Mouse (Mus musculus) heart, postnatal 10 days (tissue): ENCODE measurements around the gene Dnah7c. TPM values are rescaled to one million over a fixed set of nuclear protein-coding genes. Genes with fewer than 3 reads are reported as not detected.
"Not testable (repeated sequence)": the region's sequence is repeated elsewhere in the genome, so short reads cannot be mapped to it uniquely, and the experiment has no call there.

Source experiments
- DNase-seq, 2 experiments: peaks; one replicate each; pipeline ENCODE4 v3.0.0; 2021
- intact Hi-C: fragments of 180-260 bp; cut with DNase I; formaldehyde crosslinking; loops from one replicate; pipeline ENCODE4 v1.15.1; 2025
- total RNA-seq, 2 experiments: library from RNA; stranded (reverse); gene quantifications; 2 replicates each; pipeline ENCODE4 v1.2.3; 2021

Gene Dnah7c
- under 1 TPM in 1 of 2 experiments, not detected in 1; 0.12 TPM for total RNA-seq

DNA sequence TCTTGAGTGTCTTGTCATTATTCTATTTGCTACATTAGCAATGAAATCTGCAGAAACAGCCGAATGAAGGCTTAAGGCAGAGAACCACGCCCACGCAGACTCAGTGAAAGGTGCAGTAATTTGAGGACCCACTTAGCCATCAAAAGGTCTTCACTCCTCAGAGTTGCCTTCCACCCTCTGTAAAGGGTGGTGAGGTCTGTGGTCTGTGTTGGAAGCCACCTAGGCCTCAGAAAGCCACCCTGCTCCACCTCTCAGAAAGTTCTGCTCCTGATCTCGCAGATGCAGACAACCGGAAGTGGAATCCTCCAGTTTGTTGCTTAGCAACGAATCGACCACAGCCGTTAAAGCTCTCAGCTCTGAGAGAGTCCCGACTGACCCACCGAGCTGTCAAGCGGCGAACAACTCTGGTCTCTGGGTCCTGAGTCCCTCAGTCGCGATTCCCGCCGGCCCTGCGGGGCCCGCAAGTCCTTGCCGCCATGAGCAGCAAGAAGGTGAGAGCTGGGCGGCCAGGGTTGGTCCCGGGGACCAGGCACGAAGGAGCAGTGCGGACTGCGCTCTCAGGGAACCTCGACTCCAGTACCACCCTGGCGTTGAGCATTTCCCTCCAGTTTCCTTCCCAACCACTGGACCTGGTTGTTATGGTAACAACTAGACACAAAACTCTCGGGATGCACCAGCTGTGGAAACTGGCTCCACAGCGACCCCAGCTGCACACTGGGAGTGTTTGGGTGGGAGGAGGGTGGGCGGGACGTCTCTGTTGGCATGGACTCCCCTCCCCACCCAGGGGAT, at the start of gene Dnah7c:
Dnah7c (plus strand) TSS at position 456 of the 789 bp plus-strand sequence.
- peak in 1 of 2 experiments; percentile 15 for DNase-seq
- intact Hi-C loops, result no loop called here

GRCm38 (mm10) chr1:46380641-46381040, 44.8 kb upstream of the Dnah7c start:
- DNase-seq, intact Hi-C loops: not testable (repeated sequence)

- DNase-seq, intact Hi-C loops: not testable (repeated sequence)
These were observed 30.6 kb upstream of the Dnah7c start for GRCm38 (mm10) chr1:46394681-46395297.

DNA sequence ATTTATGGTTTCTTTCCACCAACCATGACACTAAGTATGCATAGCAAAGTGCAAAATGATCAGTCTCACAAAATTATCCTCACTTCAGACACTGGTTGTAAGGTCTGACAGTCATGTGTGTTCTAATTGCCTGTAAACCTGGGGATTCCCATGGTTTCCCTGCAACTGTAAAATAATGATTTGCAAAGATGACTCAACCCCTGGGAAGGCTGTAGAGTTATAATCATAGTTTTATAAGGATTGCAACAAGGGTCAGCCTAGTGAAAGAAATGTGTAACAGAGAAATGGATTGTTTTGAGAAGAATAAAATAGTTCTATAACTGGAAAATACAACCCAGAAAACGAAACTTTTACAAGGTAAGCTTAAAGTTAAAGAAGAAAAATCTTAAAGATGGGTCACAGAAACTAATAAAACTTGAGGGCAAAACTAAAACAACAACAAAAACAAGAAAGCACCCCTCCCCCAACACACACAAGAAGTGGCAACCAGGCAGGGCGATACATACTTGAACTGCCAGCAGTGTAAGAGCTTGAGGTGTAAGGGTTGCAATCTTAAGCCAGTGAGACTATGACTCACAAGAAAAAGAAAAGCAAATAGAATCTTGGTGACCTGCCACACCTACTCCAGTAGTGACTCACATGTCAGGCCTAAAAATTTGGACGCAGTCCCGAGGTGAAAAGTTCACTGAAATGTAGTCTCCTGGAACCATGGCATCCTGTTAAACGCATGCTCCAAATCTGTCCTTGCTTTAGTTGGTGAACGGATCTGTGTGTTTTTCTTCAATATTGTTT, 16.9 kb upstream of the Dnah7c start:
- intact Hi-C loops, result no loop called here
- DNase-seq, result peak in 1 of 2 experiments; percentile 14

DNA sequence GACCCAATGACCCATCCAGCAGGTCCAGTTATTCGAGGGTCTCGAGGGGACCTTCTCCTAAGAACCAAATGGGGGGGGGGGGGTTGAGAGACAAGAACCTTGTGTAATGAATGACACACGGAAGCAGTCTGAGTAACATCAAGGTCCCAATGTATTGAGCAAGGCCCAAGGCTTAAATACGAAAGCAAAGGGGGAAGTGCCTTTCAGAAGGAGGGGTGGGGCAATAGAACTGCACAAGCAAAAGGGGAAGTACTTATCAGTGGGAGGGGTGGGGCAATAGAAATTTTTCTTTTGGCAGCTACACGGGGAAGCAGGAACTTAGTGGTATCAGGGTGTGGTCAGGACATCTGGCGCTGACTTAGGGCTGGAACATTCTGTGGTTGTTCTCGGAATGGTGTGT, 10.6 kb upstream of the Dnah7c start:
- intact Hi-C loops, result loop anchor here (5.0 kb wide), 1 partner anchor 597 kb away; no protein-coding TSS in a partner anchor

DNA sequence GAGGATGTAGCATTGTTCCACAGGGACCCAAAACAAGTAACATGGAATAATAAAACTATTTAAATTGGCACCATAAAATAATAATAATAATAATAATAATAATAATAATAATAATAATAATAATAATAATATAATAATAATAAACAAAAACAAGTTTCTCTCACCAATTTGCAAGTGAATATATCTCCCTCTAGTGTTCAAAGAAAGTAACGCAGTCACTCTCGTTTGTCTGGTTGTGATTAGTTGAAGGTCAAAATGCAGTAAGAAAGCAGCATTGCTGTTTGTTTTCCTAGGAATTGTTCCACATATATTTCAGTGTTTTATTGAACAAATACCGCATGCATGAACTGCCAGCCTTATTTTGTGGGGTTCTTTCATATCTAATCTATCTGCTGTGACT, 8.4 kb upstream of the Dnah7c start:
- DNase-seq, result peak in 1 of 2 experiments; percentile 16
- intact Hi-C loops, result loop anchor here (2.0 to 5.0 kb wide), 2 partner anchors 350 to 600 kb away; partner anchors contain the start of gene Dnah7b

More for the DNA sequence above, 10.6 kb upstream of the Dnah7c start:
- DNase-seq, result not testable (repeated sequence)

DNA sequence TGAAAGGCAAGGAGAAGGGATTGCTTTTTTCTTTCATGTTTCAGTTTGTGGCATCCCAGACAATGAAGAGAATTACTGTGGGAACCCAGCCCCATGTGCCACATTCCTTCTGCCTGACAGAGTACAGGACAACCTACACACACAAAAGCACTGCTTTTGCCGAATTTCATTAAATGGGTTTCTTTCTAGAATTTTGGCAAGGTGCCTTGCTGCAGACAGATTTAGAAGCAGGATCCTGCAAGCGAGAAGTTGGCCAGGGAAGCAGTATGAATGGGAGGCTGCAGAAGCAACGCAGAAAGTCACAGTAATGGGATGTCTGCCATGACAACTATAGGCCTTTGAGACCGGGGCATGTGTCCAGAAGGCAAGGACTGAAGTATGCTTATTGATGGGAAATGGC, 6.4 kb upstream of the Dnah7c start:
- intact Hi-C loops, result loop anchor here (5.0 kb wide), 1 partner anchor 602 kb away; no protein-coding TSS in a partner anchor
- DNase-seq, result peak in 1 of 2 experiments; percentile 13

DNA sequence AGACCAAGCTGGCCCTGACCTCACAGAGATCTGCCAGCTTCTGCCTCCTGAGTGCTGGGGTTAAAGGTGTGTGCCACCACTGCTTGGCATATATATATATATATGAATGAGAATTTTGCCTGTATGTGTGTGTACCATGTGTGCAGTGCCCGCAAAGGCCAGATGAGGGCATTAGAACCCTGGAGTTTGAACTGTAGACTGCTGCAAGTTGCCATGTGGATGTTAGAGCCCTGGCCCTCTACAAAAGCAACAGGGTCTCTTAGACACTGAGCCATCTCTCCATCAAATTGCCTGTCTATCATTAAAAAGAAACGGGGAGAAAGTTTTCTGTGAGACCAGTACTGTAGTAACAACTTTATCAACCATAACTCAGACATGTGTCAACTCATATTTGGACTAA, 3.0 kb downstream of the Dnah7c start:
- intact Hi-C loops, result no loop called here
- DNase-seq, result no peak

GRCm38 (mm10) chr1:46514671-46515070, 89.3 kb downstream of the Dnah7c start:
- DNase-seq, intact Hi-C loops: not testable (repeated sequence)

DNA sequence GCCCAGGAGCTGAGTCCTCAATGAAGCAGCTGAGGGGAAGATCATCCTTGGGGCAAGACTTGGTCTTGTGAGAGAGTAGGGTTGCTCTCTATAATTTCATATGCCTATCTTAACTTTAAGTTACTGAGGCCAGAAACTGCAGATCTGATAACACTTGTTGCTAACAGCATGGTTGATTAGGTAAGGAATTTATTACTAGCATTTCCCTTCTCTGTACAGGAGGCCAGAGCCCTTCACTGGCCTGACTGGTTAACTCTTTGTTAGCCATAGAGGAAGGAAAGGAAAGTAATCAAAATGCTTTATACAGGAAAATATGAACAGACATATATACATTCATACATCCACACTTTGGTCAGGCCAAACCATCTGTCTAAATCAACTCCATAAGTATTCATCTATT, 95.6 kb downstream of the Dnah7c start:
- intact Hi-C loops, result loop anchor here (5.0 kb wide), 1 partner anchor 394 kb away; no protein-coding TSS in a partner anchor

DNA sequence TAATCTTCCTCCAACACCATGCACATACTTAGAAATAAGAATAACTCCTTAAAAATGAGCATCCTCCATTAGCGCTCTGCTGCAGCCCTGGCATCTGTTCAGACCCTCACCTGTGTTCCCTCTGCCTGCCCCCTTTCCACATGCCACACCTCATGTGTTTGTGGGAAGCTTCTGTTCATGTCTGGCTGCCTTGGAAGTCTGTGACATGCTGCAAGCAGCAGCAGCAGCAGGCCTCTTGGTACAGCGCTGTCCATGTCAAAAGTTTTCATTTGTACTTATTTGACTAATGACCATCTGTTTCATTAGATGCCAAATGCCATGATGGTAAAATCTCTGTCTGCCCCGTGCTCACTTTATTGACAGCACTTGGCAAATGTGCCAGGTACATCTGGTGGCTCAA, 101.1 kb downstream of the Dnah7c start:
- DNase-seq, intact Hi-C loops: not testable (repeated sequence)

More for the DNA sequence above, 95.6 kb downstream of the Dnah7c start:
- no peak for DNase-seq

- no peak for DNase-seq
- intact Hi-C loops, result no loop called here
These were observed 119.5 kb downstream of the Dnah7c start for GRCm38 (mm10) chr1:46544812-46545421.

DNA sequence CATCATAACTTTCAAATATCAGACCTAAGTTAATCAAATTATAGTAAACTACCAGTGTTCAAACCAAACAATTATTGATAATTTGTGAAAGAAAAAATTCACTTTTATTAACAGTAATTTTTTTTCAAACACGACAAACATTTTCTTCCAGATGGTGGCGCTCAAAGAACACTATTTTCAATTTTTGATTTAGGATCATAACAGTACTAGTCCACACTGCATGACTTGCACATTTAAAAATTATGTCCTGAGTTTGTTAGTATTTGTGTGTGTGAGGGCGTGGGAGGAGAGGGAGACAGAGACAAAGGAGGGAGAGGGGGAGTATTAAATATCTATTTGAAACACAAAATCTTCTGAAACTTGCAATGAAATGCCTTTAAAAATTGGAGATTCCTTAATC, 155.0 kb downstream of the Dnah7c start:
- intact Hi-C loops, result loop anchor here (10.0 kb wide), 1 partner anchor 394 kb away; no protein-coding TSS in a partner anchor
- peak; percentile 7 to 32 for DNase-seq

GRCm38 (mm10) chr1:46593826-46594225, 168.4 kb downstream of the Dnah7c start:
- DNase-seq, intact Hi-C loops: not testable (repeated sequence)

DNA sequence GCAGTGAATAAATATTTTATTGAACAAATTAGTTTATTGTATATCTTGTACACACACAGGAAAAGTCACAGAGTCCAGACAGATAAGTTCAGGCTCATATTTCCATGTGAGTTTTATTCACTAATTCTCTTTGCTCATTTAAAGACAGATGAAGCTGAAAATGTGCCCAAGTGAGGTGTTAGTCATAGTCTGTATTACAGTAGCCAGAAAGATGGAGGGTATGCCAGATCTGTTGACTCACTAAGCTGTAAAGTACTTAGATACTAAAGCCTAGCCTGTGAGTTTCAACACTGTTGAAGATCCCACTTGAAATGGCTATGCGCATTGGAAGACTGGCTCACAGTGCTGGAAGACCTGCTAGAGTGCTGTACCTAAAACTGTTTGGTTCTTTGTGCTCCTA, 171.0 kb downstream of the Dnah7c start:
- intact Hi-C loops, DNase-seq: not testable (repeated sequence)

- no peak for DNase-seq
- intact Hi-C loops, result no loop called here
These were observed 194.9 kb downstream of the Dnah7c start for GRCm38 (mm10) chr1:46620331-46620730.

GRCm38 (mm10) chr1:46625914-46626313, 200.5 kb downstream of the Dnah7c start:
- intact Hi-C loops, DNase-seq: not testable (repeated sequence)

GRCm38 (mm10) chr1:46649821-46650220, 224.4 kb downstream of the Dnah7c start:
- DNase-seq, intact Hi-C loops: not testable (repeated sequence)

GRCm38 (mm10) chr1:46652721-46653120, 227.3 kb downstream of the Dnah7c start:
- intact Hi-C loops, DNase-seq: not testable (repeated sequence)

GRCm38 (mm10) chr1:46724810-46725209, 299.4 kb downstream of the Dnah7c start:
- intact Hi-C loops, DNase-seq: not testable (repeated sequence)
